Mouse (Mus musculus): ENCODE data around the gene Pabpc4l. TPM values are rescaled to one million over a fixed set of nuclear protein-coding genes. Genes with fewer than 3 reads are reported as not detected.
"Not testable (repeated sequence)": the region's sequence is repeated elsewhere in the genome, so short reads cannot be mapped to it uniquely, and the experiment has no call there.

Gene Pabpc4l
- not detected for polyA plus RNA-seq (2012; fragmentation: generic; extraction: Trizol)
- long read RNA-seq, experiment 1, result 0 reads
- long read RNA-seq, experiment 2, result 0 reads

- TF ChIP-seq FOSL1 (IDR thresholded peaks at IDR 0.05; ENCODE audit: insufficient read depth, low read length, poor library complexity, severe bottlenecking), result no peak
- TF ChIP-seq MYOD1 (IDR thresholded peaks at IDR 0.05; ENCODE audit: control insufficient read depth, insufficient read length, low read depth), result no peak
- no peak for TF ChIP-seq USF1 (IDR thresholded peaks at IDR 0.05; ENCODE audit: low read depth)
- TF ChIP-seq CTCF (IDR thresholded peaks at IDR 0.05; ENCODE audit: control insufficient read depth, insufficient read depth, insufficient read length), result no peak
- no peak for TF ChIP-seq MYOG (IDR thresholded peaks at IDR 0.05; ENCODE audit: control insufficient read depth, extremely low read depth, insufficient read length)
- no peak for TF ChIP-seq MAX (IDR thresholded peaks at IDR 0.05)
- no peak for TF ChIP-seq CEBPB (IDR thresholded peaks at IDR 0.05; ENCODE audit: low read depth)
- Histone ChIP-seq H3K79me3 (ENCODE audit: low read depth) (no peaks in the 10 kb centered on the region), H3ac (ENCODE audit: control insufficient read depth, insufficient read length, low read depth) (no peak within 1 kb of the TSS), H3K36me3 (ENCODE audit: control insufficient read depth, insufficient read depth) (no peaks in the 10 kb centered on the region), H3K79me2 (ENCODE audit: control insufficient read depth, insufficient read depth) (no peaks in the 10 kb centered on the region), H3K27me3 (ENCODE audit: control insufficient read depth, insufficient read depth, insufficient read length) (no peaks in the 10 kb centered on the region), H3K4me3 (ENCODE audit: insufficient read depth, poor library complexity, severe bottlenecking) (no peak within 1 kb of the TSS)
Observed at GRCm38 (mm10) chr3:46447481-46448265, at the start of gene Pabpc4l. Gene Pabpc4l, minus strand, starts transcription at chr3:46448219.

- no peaks in the 10 kb centered on the region for H3K79me2 ChIP-seq (ENCODE audit: control insufficient read depth, insufficient read depth)
- H3K79me3 ChIP-seq (ENCODE audit: low read depth), result no peaks in the 10 kb centered on the region
- TF ChIP-seq CTCF (IDR thresholded peaks at IDR 0.05; ENCODE audit: control insufficient read depth, insufficient read depth, insufficient read length) (no peak), USF1 (IDR thresholded peaks at IDR 0.05; ENCODE audit: low read depth) (no peak), MYOG (IDR thresholded peaks at IDR 0.05; ENCODE audit: control insufficient read depth, extremely low read depth, insufficient read length) (no peak), MYOD1 (IDR thresholded peaks at IDR 0.05; ENCODE audit: control insufficient read depth, insufficient read length, low read depth) (no peak), CEBPB (IDR thresholded peaks at IDR 0.05; ENCODE audit: low read depth) (no peak), MAX (IDR thresholded peaks at IDR 0.05) (no peak), FOSL1 (IDR thresholded peaks at IDR 0.05; ENCODE audit: insufficient read depth, low read length, poor library complexity, severe bottlenecking) (no peak)
- H3K27me3 ChIP-seq (ENCODE audit: control insufficient read depth, insufficient read depth, insufficient read length), result no peaks in the 10 kb centered on the region
- no peak overlapping the region for H3K4me3 ChIP-seq (ENCODE audit: insufficient read depth, poor library complexity, severe bottlenecking)
- H3K36me3 ChIP-seq (ENCODE audit: control insufficient read depth, insufficient read depth), result no peaks in the 10 kb centered on the region
- no peak overlapping the region for H3ac ChIP-seq (ENCODE audit: control insufficient read depth, insufficient read length, low read depth)
Observed at GRCm38 (mm10) chr3:46490989-46491259, 42.9 kb upstream of the Pabpc4l start.

- TF ChIP-seq CEBPB (IDR thresholded peaks at IDR 0.05; ENCODE audit: low read depth) (no peak), MYOD1 (IDR thresholded peaks at IDR 0.05; ENCODE audit: control insufficient read depth, insufficient read length, low read depth) (no peak), CTCF (IDR thresholded peaks at IDR 0.05; ENCODE audit: control insufficient read depth, insufficient read depth, insufficient read length) (no peak), MAX (IDR thresholded peaks at IDR 0.05) (no peak), USF1 (IDR thresholded peaks at IDR 0.05; ENCODE audit: low read depth) (no peak), MYOG (IDR thresholded peaks at IDR 0.05; ENCODE audit: control insufficient read depth, extremely low read depth, insufficient read length) (no peak), FOSL1 (IDR thresholded peaks at IDR 0.05; ENCODE audit: insufficient read depth, low read length, poor library complexity, severe bottlenecking) (no peak)
- Histone ChIP-seq H3K79me2 (ENCODE audit: control insufficient read depth, insufficient read depth) (no peaks in the 10 kb centered on the region), H3ac (ENCODE audit: control insufficient read depth, insufficient read length, low read depth) (no peak overlapping the region), H3K27me3 (ENCODE audit: control insufficient read depth, insufficient read depth, insufficient read length) (no peaks in the 10 kb centered on the region), H3K79me3 (ENCODE audit: low read depth) (no peaks in the 10 kb centered on the region), H3K4me3 (ENCODE audit: insufficient read depth, poor library complexity, severe bottlenecking) (no peak overlapping the region), H3K36me3 (ENCODE audit: control insufficient read depth, insufficient read depth) (no peaks in the 10 kb centered on the region)
Observed at GRCm38 (mm10) chr3:46490132-46490988, 42.3 kb upstream of the Pabpc4l start.

GRCm38 (mm10) chr3:46486091-46486490 is 38.1 kb upstream of the Pabpc4l start:
- H3K79me3 ChIP-seq (ENCODE audit: low read depth); H3K36me3 ChIP-seq (ENCODE audit: control insufficient read depth, insufficient read depth); H3ac ChIP-seq (ENCODE audit: control insufficient read depth, insufficient read length, low read depth); H3K27me3 ChIP-seq (ENCODE audit: control insufficient read depth, insufficient read depth, insufficient read length); H3K4me3 ChIP-seq (ENCODE audit: insufficient read depth, poor library complexity, severe bottlenecking); H3K79me2 ChIP-seq (ENCODE audit: control insufficient read depth, insufficient read depth): not testable (repeated sequence)

GRCm38 (mm10) chr3:46448266-46448532 is 180 bp upstream of the Pabpc4l start:
- H3K36me3 ChIP-seq (ENCODE audit: control insufficient read depth, insufficient read depth), result no peaks in the 10 kb centered on the region
- no peaks in the 10 kb centered on the region for H3K79me2 ChIP-seq (ENCODE audit: control insufficient read depth, insufficient read depth)
- no peak overlapping the region for H3K4me3 ChIP-seq (ENCODE audit: insufficient read depth, poor library complexity, severe bottlenecking)
- H3K27me3 ChIP-seq (ENCODE audit: control insufficient read depth, insufficient read depth, insufficient read length), result no peaks in the 10 kb centered on the region
- H3K79me3 ChIP-seq (ENCODE audit: low read depth), result no peaks in the 10 kb centered on the region
- no peak overlapping the region for H3ac ChIP-seq (ENCODE audit: control insufficient read depth, insufficient read length, low read depth)
- TF ChIP-seq FOSL1 (IDR thresholded peaks at IDR 0.05; ENCODE audit: insufficient read depth, low read length, poor library complexity, severe bottlenecking) (no peak), MYOG (IDR thresholded peaks at IDR 0.05; ENCODE audit: control insufficient read depth, extremely low read depth, insufficient read length) (no peak), MYOD1 (IDR thresholded peaks at IDR 0.05; ENCODE audit: control insufficient read depth, insufficient read length, low read depth) (no peak), USF1 (IDR thresholded peaks at IDR 0.05; ENCODE audit: low read depth) (no peak), CEBPB (IDR thresholded peaks at IDR 0.05; ENCODE audit: low read depth) (no peak), CTCF (IDR thresholded peaks at IDR 0.05; ENCODE audit: control insufficient read depth, insufficient read depth, insufficient read length) (no peak)
